ENCODE assay signal across 13 mouse cellular contexts in genomic region chrX:59606535-59606934, GRCm38 (mm10). TPM values are rescaled to one million over a fixed set of nuclear protein-coding genes. Genes with fewer than 3 reads are reported as not detected.
DNase-seq lines count a peak whose midpoint lies in the region; ATAC-seq and TF ChIP-seq lines count a peak whose summit lies in the region.
"Had no signal": no experiment of that assay in that cellular context is flagged by ENCODE, and none has a peak within 500 bp of the region (broad histone marks: within the 10 kb centered on the region; RNA-seq: fewer than 3 reads in every experiment).

No protein-coding gene starts in this region.

- no peak overlapping the region for H3K4me2 ChIP-seq in heart, postnatal 0 days (ENCODE audit: low read depth, low read length)

- WGBS in heart, postnatal 0 days: 45% methylated on average over 1 of the region's 1 CpGs

- TF ChIP-seq CTCF in heart, postnatal 0 days (IDR thresholded peaks at IDR 0.05; ENCODE audit: low read depth): peak; percentile 51

- no peak for ATAC-seq in heart, postnatal 0 days (ENCODE audit: insufficient read depth, low read depth)
- ATAC-seq in megakaryocyte-erythroid progenitor cell, adult 5-6 weeks (replicated peaks; ENCODE audit: low FRiP score, low TSS enrichment, poor library complexity, severe bottlenecking): no peak
- ATAC-seq: intestine, embryonic 16.5 days; Patski had no signal

- no peak overlapping the region for H3K4me3 ChIP-seq in heart, postnatal 0 days (ENCODE audit: low read depth, low read length)
- H3K4me3 ChIP-seq: erythroblast, embryonic 14.5 days; heart, embryonic 10.5 days had no signal

- no peaks in the 10 kb centered on the region for H3K4me1 ChIP-seq in heart, postnatal 0 days (ENCODE audit: control insufficient read depth, insufficient read depth)
- H3K4me1 ChIP-seq: heart, embryonic 10.5 days had no signal

- no peak for TF ChIP-seq EP300 in heart, postnatal 0 days (IDR thresholded peaks at IDR 0.05; ENCODE audit: low read depth)

- no peaks in the 10 kb centered on the region for H3K27me3 ChIP-seq in heart, postnatal 0 days (ENCODE audit: control insufficient read depth, insufficient read depth, low read length)

- no peak for DNase-seq in heart, postnatal 0 days (ENCODE audit: low spot score)
- DNase-seq in heart, adult 8-10 months (ENCODE audit: low spot score): no peak
- DNase-seq in thymus, postnatal 14 days: peak; percentile 8
- no peak for DNase-seq in thymus, adult 18-20 months
- peak; percentile 62 for DNase-seq in induced T-regulatory cell, adult 2 months (ENCODE audit: low read depth)
- no peak for DNase-seq in embryo, embryonic 11 days
- DNase-seq: right cerebral cortex, postnatal 14 days had no signal

- H3K36me3 ChIP-seq in heart, postnatal 0 days (replicated peaks; ENCODE audit: control insufficient read depth, insufficient read depth, low read length): no peaks in the 10 kb centered on the region
- H3K36me3 ChIP-seq: heart, embryonic 10.5 days had no signal

- no peaks in the 10 kb centered on the region for H3K9me3 ChIP-seq in heart, postnatal 0 days (replicated peaks; ENCODE audit: control insufficient read depth, low read length)
- H3K9me3 ChIP-seq: heart, embryonic 10.5 days had no signal

- no peak overlapping the region for H3K9ac ChIP-seq in heart, postnatal 0 days (replicated peaks; ENCODE audit: low read depth, low read length)
- H3K9ac ChIP-seq: liver, embryonic 14.5 days had no signal

- H3K27ac ChIP-seq in heart, postnatal 0 days (ENCODE audit: low read depth): no peak overlapping the region
- H3K27ac ChIP-seq: heart, embryonic 10.5 days; liver, embryonic 14.5 days had no signal

RNA-seq across cellular contexts. Expression of gene Fgf13, which starts 38.7 kb away (rescaled TPM):
- 35.5 and 43.9 TPM in 2 replicates for total RNA-seq in heart, postnatal 0 days (2014; rRNA removed; ENCODE audit: low replicate concordance)
- 85.0 and 88.7 TPM in 2 replicates for polyA plus RNA-seq in heart, postnatal 0 days (2015; fragmentation: Nextera tagmentation; extraction: Ambion mirVana)
- total RNA-seq in heart, adult 8-10 months (2022): 100 to 1,000 TPM; 111 to 123 (median 119) TPM
- 2.9 TPM in 1 of 2 replicates, not detected in the other for total RNA-seq in megakaryocyte-erythroid progenitor cell, adult 5-6 weeks (2014; fragmentation: Nextera tagmentation)
- not detected in 2 replicates for total RNA-seq in megakaryocyte-erythroid progenitor cell, adult 5-6 weeks (2017)
- polyA plus RNA-seq: Patski had no signal

Comparison
In these comparisons a context has a peak if more than half of its experiments do, and no peak if none do; other contexts are left out.
1. DNase-seq: peak in thymus, postnatal 14 days (single experiment) and induced T-regulatory cell, adult 2 months (single experiment); none in heart, postnatal 0 days (single experiment), heart, adult 8-10 months (single experiment), thymus, adult 18-20 months (0 of 2) and embryo, embryonic 11 days (single experiment).